Mouse (Mus musculus) erythroid progenitor cell, adult 5-6 weeks (primary cell): ENCODE measurements around the gene Itga7. TPM values are rescaled to one million over a fixed set of nuclear protein-coding genes. Genes with fewer than 3 reads are reported as not detected.

Source experiments
- ATAC-seq: replicated peaks from 2 replicates; pipeline ENCODE4 v1.8.0; 2016; ENCODE audit warnings: moderate number of reproducible peaks, mild to moderate bottlenecking, moderate TSS enrichment, inconsistent platforms; ENCODE audit not compliant: poor library complexity, low FRiP score, severe bottlenecking
- total RNA-seq, 2 experiments: library from RNA; stranded (forward) in 1 of 2; stranded (reverse) in 1 of 2; fragments of 150-400 nt in 1 of 2; fragments of 186-747, 209-891 nt in 1 of 2; gene quantifications; 2 replicates each; pipeline versions ENCODE4 v1.2.3 to v1.2.4; 2015 to 2017; ENCODE audit warnings: low replicate concordance in 2 of 2

Gene Itga7
- total RNA-seq, 2 experiments from 2014 or later: not detected

- ATAC-seq: no peak
These were observed 23.4 kb upstream of the Itga7 start for GRCm38 (mm10) chr10:128910066-128910841.

GRCm38 (mm10) chr10:128911430-128911829, 22.2 kb upstream of the Itga7 start:
- ATAC-seq: no peak

GRCm38 (mm10) chr10:128912268-128912667, 21.4 kb upstream of the Itga7 start:
- ATAC-seq: no peak

GRCm38 (mm10) chr10:128912791-128913190, 20.8 kb upstream of the Itga7 start:
- no peak for ATAC-seq

- ATAC-seq: peak; percentile 66
These were observed 20.4 kb upstream of the Itga7 start for GRCm38 (mm10) chr10:128913219-128913618.

GRCm38 (mm10) chr10:128913696-128914095, 19.9 kb upstream of the Itga7 start:
- 0 out of 2 replicates have a peak, but pooled peaks have one; percentile 30 for ATAC-seq

GRCm38 (mm10) chr10:128915550-128915949, 18.1 kb upstream of the Itga7 start:
- no peak for ATAC-seq

- no peak for ATAC-seq
These were observed 17.0 kb upstream of the Itga7 start for GRCm38 (mm10) chr10:128916665-128917064.

GRCm38 (mm10) chr10:128917400-128917799, 16.2 kb upstream of the Itga7 start:
- no peak for ATAC-seq

- no peak for ATAC-seq
These were observed 15.4 kb upstream of the Itga7 start for GRCm38 (mm10) chr10:128918246-128918645.

- no peak for ATAC-seq
These were observed 14.4 kb upstream of the Itga7 start for GRCm38 (mm10) chr10:128919203-128919631.

GRCm38 (mm10) chr10:128919966-128920365, 13.7 kb upstream of the Itga7 start:
- no peak for ATAC-seq

GRCm38 (mm10) chr10:128920736-128921161, 12.9 kb upstream of the Itga7 start:
- ATAC-seq: no peak

- ATAC-seq: no peak
These were observed 12.4 kb upstream of the Itga7 start for GRCm38 (mm10) chr10:128921251-128921650.

GRCm38 (mm10) chr10:128921883-128922821, 11.5 kb upstream of the Itga7 start:
- ATAC-seq: no peak

- ATAC-seq: no peak
These were observed 10.9 kb upstream of the Itga7 start, which contains the start of gene Rdh5 for GRCm38 (mm10) chr10:128922822-128923012. Gene Rdh5, minus strand, starts transcription at chr10:128922888.

- peak; percentile 99 for ATAC-seq
These were observed 10.5 kb upstream of the Itga7 start for GRCm38 (mm10) chr10:128923013-128923691.

- ATAC-seq: 0 out of 2 replicates have a peak, but pooled peaks have one; percentile 13
These were observed 9.7 kb upstream of the Itga7 start, which contains the start of gene Bloc1s1 for GRCm38 (mm10) chr10:128923935-128924334. Gene Bloc1s1, minus strand, starts transcription at chr10:128924035.

- ATAC-seq: no peak
These were observed 5.3 kb upstream of the Itga7 start for GRCm38 (mm10) chr10:128928356-128928755.
